Mouse (Mus musculus) stomach, postnatal 0 days (tissue): Measurements from ENCODE around the gene 9930021J03Rik.

ENCODE experiments used
- CTCF ChIP-seq: IDR thresholded peaks from 2 replicates; pipeline ENCODE4 v1.5.1; 2016; ENCODE audit warnings: antibody characterized with exemption, low read depth, mild to moderate bottlenecking, moderate library complexity
- EP300 ChIP-seq: optimal IDR thresholded peaks from 2 replicates; pipeline ENCODE3; 2016; ENCODE audit warnings: antibody characterized with exemption

- TF ChIP-seq CTCF (no peak), EP300 (no peak)
Observed at GRCm38 (mm10) chr19:29666164-29666563, 139.6 kb downstream of the 9930021J03Rik start.
